Mouse (Mus musculus): ENCODE measurements around the gene Adamts17.

- TF ChIP-seq TAL1 (IDR thresholded peaks at IDR 0.05; ENCODE audit: low read length) (no peak), GATA1 (IDR thresholded peaks at IDR 0.05; ENCODE audit: low read length) (no peak)
These were observed 38.8 kb upstream of the Adamts17 start for GRCm38 (mm10) chr7:66800784-66801183.
